Mouse (Mus musculus) cerebral cortex, adult 2 months (tissue): Measurements from ENCODE around the gene Arl15.

ENCODE experiments used
- WGBS: fragments of 180-500 bp; shearing (Covaris S2); methylation state at CpG from one replicate; pipeline ENCODE4 v1.1.7; 2018; 5-methylcytosine and 5-hydroxymethylcytosine counted together

Arl15 gene

DNA sequence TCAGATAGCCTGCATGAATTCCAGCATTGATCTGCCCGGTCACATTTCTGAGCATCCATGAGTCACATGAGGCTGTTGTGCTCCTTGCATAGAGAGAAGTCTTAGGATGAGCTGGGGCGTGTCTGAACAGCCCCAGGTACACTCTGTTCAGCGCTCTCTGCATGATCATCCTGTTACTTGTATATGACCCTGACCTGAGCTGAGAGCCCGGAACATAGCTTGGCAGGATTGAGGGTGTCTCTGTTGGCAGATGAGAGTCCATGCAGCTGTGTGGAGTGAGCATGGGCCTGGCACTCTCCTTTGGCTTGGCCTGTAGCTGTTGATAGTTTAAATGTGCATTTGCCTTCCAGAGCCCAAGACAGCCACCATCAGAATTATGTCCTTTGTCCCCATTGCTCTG is 50.4 kb downstream of the Arl15 start:
- WGBS: 90% methylated on average over 4 of the region's 4 CpGs

DNA sequence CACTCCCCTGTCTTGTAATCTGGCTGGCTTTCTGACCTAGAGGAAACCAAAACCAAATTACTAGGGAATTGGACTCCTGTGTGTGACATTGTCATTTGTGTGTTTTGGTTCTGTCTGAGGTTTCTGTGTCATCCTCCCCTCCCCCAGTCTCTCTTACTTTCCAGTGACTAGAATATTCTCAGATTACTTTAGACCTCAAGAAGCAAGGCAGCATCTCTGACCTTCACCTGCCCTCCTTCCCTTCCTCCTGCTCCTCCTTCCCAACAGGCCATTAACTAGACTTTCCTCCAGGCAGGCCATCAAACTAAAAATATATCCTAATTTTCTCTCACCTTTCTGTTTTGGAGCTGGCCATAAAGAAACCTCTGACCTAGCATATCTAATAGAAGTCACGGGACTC is 50.9 kb downstream of the Arl15 start:
- WGBS: 94% methylated on average over 1 of the region's 1 CpGs

GRCm38 (mm10) chr13:113846413-113846812 is 52.1 kb downstream of the Arl15 start:
- WGBS: 67% methylated on average over 10 of the region's 10 CpGs

- 55% methylated on average over 8 of the region's 8 CpGs for WGBS
Observed at GRCm38 (mm10) chr13:113850431-113851034, 56.2 kb downstream of the Arl15 start.

GRCm38 (mm10) chr13:113851602-113852375 is 57.5 kb downstream of the Arl15 start:
- 67% methylated on average over 13 of the region's 13 CpGs for WGBS

GRCm38 (mm10) chr13:113852376-113852666 is 58.0 kb downstream of the Arl15 start:
- WGBS: 64% methylated on average over 6 of the region's 6 CpGs

- 88% methylated on average over 4 of the region's 4 CpGs for WGBS
Observed at GRCm38 (mm10) chr13:113854146-113854545, 59.8 kb downstream of the Arl15 start.

- 82% methylated on average over 13 of the region's 13 CpGs for WGBS
Observed at GRCm38 (mm10) chr13:113854551-113855312, 60.4 kb downstream of the Arl15 start.

DNA sequence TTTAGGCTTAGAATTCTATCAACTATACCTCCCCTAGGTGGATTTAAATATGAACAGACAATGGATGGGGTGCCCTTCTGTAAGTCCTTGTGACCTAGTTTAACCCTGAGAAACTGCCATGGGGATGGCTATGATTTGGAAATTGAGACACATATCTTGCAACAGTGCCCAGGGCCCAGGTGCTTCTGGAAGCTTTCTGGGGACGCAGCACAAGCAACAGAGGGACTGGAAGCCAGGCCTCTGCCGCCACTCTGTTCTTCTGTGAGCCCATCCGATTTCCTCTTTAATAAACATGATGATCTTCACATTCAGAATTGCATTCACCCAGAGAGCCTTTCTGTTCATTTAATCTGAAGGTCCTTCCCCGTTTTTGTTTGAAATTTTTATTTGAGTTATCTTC is 62.6 kb downstream of the Arl15 start:
- WGBS: 88% methylated on average over 4 of the region's 4 CpGs

GRCm38 (mm10) chr13:113858667-113859391 is 64.5 kb downstream of the Arl15 start:
- WGBS: 75% methylated on average over 13 of the region's 13 CpGs

GRCm38 (mm10) chr13:113859392-113859776 is 65.1 kb downstream of the Arl15 start:
- WGBS: 83% methylated on average over 11 of the region's 11 CpGs

DNA sequence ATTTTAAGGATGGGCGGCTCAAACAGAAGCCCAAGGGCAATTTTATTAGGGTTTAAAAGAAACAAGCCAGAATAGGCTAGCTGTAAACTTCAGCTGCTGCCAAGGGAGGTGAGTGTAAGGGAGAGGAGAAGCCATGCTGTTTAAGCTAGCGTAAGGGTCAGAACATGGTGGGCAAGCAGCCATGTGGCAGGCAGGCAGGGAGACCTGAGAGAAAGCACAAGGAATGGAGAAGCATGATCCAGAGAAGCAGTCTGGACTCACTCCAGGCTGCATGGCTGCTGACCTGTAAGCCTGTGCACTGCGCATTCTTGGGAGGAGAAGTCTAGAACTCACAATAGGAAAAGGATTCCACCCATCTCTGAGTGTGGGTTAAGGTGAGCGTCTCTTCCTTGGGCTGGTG is 66.5 kb downstream of the Arl15 start:
- 86% methylated on average over 4 of the region's 4 CpGs for WGBS

- 88% methylated on average over 9 of the region's 9 CpGs for WGBS
Observed at GRCm38 (mm10) chr13:113861231-113861630, 66.9 kb downstream of the Arl15 start.

DNA sequence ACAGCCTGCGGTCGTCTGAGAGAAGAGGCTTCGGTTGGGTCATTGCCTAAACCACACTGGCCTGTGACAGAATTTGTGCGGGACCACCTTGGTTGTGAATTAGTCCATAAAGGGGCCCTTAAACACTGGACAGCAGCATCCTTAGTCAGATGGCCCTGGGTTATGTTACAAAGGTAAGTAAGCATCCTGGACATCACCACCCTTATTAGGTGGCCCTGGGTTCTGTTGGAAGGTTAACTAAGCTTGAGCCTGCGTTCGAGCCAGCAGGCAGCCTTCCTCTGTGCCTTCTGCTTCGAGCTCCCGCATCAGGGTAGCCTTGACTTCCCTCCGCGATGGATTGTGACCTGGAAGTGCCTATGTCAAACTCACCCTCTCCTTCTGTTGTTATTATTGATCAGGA is 68.6 kb downstream of the Arl15 start:
- WGBS: 90% methylated on average over 10 of the region's 10 CpGs

GRCm38 (mm10) chr13:113863688-113864087 is 69.4 kb downstream of the Arl15 start:
- 48% methylated on average over 10 of the region's 10 CpGs for WGBS

GRCm38 (mm10) chr13:113864278-113864677 is 70.0 kb downstream of the Arl15 start:
- WGBS: 41% methylated on average over 7 of the region's 7 CpGs

DNA sequence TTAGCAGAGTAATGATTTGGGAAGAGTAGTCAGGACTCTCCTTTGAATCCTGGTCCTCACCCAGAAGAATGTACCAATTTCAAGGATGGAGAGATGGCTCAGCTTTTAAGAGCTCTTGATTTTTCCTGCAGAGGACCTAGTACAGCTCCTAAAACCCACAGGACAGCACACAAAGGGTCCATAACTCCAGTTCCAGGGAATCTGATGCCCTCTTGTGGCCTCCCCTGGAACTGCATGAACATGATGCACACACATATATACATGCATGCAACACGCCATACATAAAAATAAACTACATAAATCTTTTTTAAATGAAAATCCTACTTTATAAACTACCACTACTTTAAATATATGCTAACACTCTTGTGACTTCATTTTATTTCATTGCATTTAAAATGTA is 70.6 kb downstream of the Arl15 start:
- WGBS: 25% methylated on average over 1 of the region's 1 CpGs

GRCm38 (mm10) chr13:113865378-113865777 is 71.1 kb downstream of the Arl15 start:
- 62% methylated on average over 6 of the region's 6 CpGs for WGBS

DNA sequence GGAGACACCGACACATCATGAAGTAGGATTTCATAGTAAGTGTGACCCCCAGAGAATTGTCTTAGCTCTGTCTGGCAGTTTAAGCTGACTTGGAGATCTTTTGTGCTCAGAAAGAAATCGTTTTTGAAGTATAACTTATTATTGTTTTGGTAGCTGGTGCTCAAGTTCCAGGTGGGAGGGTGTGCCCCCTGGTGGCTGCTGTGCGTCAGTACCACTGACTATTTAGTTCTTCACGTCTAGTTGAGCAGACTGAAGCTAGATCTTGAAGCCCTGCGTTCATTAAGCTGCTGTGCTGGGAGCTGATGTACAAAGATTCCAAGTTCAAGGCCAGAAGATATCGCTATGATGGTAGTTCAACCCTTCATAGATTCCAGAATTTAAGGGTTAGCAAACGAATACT is 71.5 kb downstream of the Arl15 start:
- 32% methylated on average over 7 of the region's 7 CpGs for WGBS

DNA sequence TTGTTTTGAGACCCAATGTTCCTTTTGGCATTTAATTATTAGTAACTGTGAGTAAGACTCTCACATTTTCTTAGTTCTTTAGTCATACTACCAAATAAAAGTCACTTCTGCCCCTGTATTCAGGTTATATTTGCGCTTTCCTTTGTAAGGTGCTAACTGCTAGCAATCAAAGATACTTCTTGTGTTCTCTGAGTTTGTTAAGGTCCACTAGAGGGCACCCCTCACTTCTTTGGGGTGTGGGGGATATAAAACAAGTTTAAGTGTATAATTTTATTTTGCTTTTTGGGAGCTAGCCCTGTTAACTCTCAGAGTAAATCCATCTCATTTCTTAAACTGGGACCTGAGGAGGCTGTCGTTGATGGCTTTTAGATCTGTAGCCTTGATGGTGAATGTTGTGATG is 73.4 kb downstream of the Arl15 start:
- WGBS: 88% methylated on average over 2 of the region's 2 CpGs

DNA sequence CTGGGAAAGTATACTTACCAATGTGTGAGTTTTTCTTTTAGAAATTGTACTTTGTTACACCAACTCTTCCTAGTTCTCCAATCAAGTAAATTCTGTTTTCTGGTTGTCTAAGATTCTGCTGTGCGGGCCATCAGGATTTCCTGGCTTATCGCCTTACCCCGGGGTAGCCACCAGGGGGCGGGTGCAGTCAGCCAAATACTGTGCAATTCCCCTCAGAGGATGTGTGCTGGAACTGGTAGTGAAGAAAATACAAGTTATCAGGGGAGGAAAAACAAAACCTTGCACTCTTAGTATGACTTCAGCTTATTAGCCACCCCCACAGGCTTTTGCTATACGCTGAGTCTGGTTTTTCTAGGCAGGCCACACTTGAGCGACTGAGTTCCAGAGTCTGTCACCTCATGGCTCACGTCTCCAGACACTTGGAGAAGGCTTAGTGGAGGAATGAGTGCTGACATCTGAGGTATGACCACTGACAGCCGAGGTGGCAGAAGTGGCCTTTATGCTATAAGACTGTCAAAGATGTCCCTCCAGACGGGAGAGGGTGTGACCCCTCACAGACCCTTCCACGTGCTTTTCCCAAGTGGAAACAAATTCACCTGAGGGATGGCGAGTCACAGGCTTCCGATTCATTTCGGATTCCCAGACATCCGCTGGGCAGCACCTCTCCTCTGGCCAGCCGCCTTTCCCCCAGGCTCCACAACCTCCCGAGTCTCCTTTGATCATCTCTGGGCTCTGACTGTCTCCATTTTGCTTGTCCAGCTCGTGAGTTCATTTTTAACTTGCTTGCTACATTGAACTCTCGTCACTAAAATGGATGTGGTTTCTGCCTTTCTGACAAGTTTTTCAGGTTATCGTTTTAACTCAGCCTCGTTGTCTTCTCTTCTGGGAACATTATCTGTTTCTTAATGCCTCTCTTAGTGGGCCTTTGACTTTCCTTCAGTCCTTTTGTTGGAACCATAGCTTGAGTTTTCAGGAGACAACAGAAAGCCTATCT is 75.2 kb downstream of the Arl15 start:
- WGBS: 66% methylated on average over 20 of the region's 20 CpGs
